Comparison of ENCODE assay signal across 21 mouse cellular contexts in genomic region chr10:61261229-61262156, GRCm38 (mm10). TPM values are rescaled to one million over a fixed set of nuclear protein-coding genes. Genes with fewer than 3 reads are reported as not detected.
DNase-seq lines count a peak whose midpoint lies in the region; ATAC-seq and TF ChIP-seq lines count a peak whose summit lies in the region.
"Had no signal": no experiment of that assay in that cellular context is flagged by ENCODE, and none has a peak within 500 bp of the region (broad histone marks: within the 10 kb centered on the region; RNA-seq: fewer than 3 reads in every experiment).

No protein-coding gene starts in this region.

- no peak overlapping the region for H3K4me2 ChIP-seq in heart, embryonic 16.5 days (ENCODE audit: low read depth, low read length)
- H3K4me2 ChIP-seq in liver, embryonic 11.5 days: no peak overlapping the region
- H3K4me2 ChIP-seq: forebrain, embryonic 12.5 days; heart, embryonic 15.5 days; midbrain, embryonic 12.5 days; stomach, embryonic 15.5 days had no signal

- H3K27ac ChIP-seq in heart, embryonic 16.5 days (ENCODE audit: low read length): no peak overlapping the region
- 0 out of 2 replicates have a peak overlapping the region, but pooled peaks have one; percentile 20 for H3K27ac ChIP-seq in limb, embryonic 10.5 days
- no peak overlapping the region for H3K27ac ChIP-seq in liver, embryonic 11.5 days (ENCODE audit: low read depth, low read length)
- H3K27ac ChIP-seq: forebrain, embryonic 12.5 days; heart, embryonic 15.5 days; midbrain, embryonic 12.5 days; stomach, embryonic 15.5 days had no signal

- H3K9me3 ChIP-seq in heart, embryonic 16.5 days (replicated peaks; ENCODE audit: control insufficient read depth, low read length): peaks cover 8% of the 10 kb centered on the region; the same call in 1 of the 2 replicates
- H3K9me3 ChIP-seq in limb, embryonic 10.5 days (replicated peaks): no peaks in the 10 kb centered on the region
- H3K9me3 ChIP-seq in liver, embryonic 11.5 days (ENCODE audit: control insufficient read depth, low read length): no peaks in the 10 kb centered on the region
- H3K9me3 ChIP-seq: forebrain, embryonic 12.5 days; heart, embryonic 15.5 days; midbrain, embryonic 12.5 days; stomach, embryonic 15.5 days had no signal

- no peaks in the 10 kb centered on the region for H3K27me3 ChIP-seq in heart, embryonic 16.5 days (ENCODE audit: control insufficient read depth, insufficient read depth, low read length)
- no peaks in the 10 kb centered on the region for H3K27me3 ChIP-seq in limb, embryonic 10.5 days (ENCODE audit: low read depth, poor library complexity, severe bottlenecking)
- no peaks in the 10 kb centered on the region for H3K27me3 ChIP-seq in liver, embryonic 11.5 days (replicated peaks; ENCODE audit: control insufficient read depth, insufficient read depth, low read length)
- H3K27me3 ChIP-seq: forebrain, embryonic 12.5 days; heart, embryonic 15.5 days; midbrain, embryonic 12.5 days; stomach, embryonic 15.5 days had no signal

- peak; percentile 37; the same call in 1 of the 2 replicates for ATAC-seq in heart, embryonic 16.5 days (replicated peaks; ENCODE audit: extremely low read depth, insufficient read depth, low FRiP score)
- ATAC-seq in liver, embryonic 11.5 days (replicated peaks; ENCODE audit: low FRiP score): no peak

- H3K4me1 ChIP-seq in heart, embryonic 16.5 days (ENCODE audit: control insufficient read depth, insufficient read depth, low read length): no peaks in the 10 kb centered on the region
- H3K4me1 ChIP-seq in limb, embryonic 10.5 days: 0 out of 2 replicates have a peak, but pooled peaks cover 4% of the 10 kb centered on the region
- no peaks in the 10 kb centered on the region for H3K4me1 ChIP-seq in liver, embryonic 11.5 days (replicated peaks; ENCODE audit: control insufficient read depth, insufficient read depth, low read length)
- H3K4me1 ChIP-seq: forebrain, embryonic 12.5 days; midbrain, embryonic 12.5 days; stomach, embryonic 15.5 days had no signal

- TF ChIP-seq CTCF in brain, embryonic 14.5 days (IDR thresholded peaks at IDR 0.05; ENCODE audit: borderline replicate concordance, extremely low read depth, insufficient read depth, insufficient read length): no peak

- no peak for TF ChIP-seq POLR2A in brain, embryonic 14.5 days (IDR thresholded peaks at IDR 0.05; ENCODE audit: borderline replicate concordance, extremely low read depth, insufficient read depth, insufficient read length, poor library complexity, severe bottlenecking)

- no peak overlapping the region for H3K4me3 ChIP-seq in heart, embryonic 16.5 days (ENCODE audit: low read length)
- no peak overlapping the region for H3K4me3 ChIP-seq in limb, embryonic 10.5 days
- H3K4me3 ChIP-seq in liver, embryonic 11.5 days (ENCODE audit: low read depth, low read length): no peak overlapping the region
- H3K4me3 ChIP-seq: forebrain, embryonic 12.5 days; heart, embryonic 15.5 days; midbrain, embryonic 12.5 days; stomach, embryonic 15.5 days had no signal

- DNase-seq in heart, postnatal 36 days: no peak
- DNase-seq in lung, postnatal 10 days: peak; percentile 55
- DNase-seq in lung, postnatal 25 days (ENCODE audit: low spot score): no peak
- peak; percentile 18 for DNase-seq in brain, embryonic 14.5 days (ENCODE audit: low read depth)
- no peak for DNase-seq in limb, embryonic 10.5 days (ENCODE audit: low spot score)
- DNase-seq in liver, embryonic 11.5 days (ENCODE audit: low spot score): no peak
- DNase-seq: adrenal gland, adult 2 months; heart, adult 18-20 months; kidney, adult 8-10 months; kidney, postnatal 4 days; lung, adult 2 months; thymus, postnatal 14 days had no signal

- H3K36me3 ChIP-seq in heart, embryonic 16.5 days (ENCODE audit: control insufficient read depth, insufficient read depth): no peaks in the 10 kb centered on the region
- no peaks in the 10 kb centered on the region for H3K36me3 ChIP-seq in limb, embryonic 10.5 days
- no peaks in the 10 kb centered on the region for H3K36me3 ChIP-seq in liver, embryonic 11.5 days (ENCODE audit: control insufficient read depth, insufficient read depth, low read length)
- H3K36me3 ChIP-seq: forebrain, embryonic 12.5 days; heart, embryonic 15.5 days; midbrain, embryonic 12.5 days; stomach, embryonic 15.5 days had no signal

- intact Hi-C loops in heart, postnatal 36 days (cut with DNase I): no loop called here

- H3K9ac ChIP-seq in heart, embryonic 16.5 days (ENCODE audit: low read length): no peak overlapping the region
- no peak overlapping the region for H3K9ac ChIP-seq in liver, embryonic 11.5 days (ENCODE audit: low read depth, low read length)
- H3K9ac ChIP-seq: forebrain, embryonic 12.5 days; heart, embryonic 15.5 days; midbrain, embryonic 12.5 days; stomach, embryonic 15.5 days had no signal

- WGBS in heart, embryonic 16.5 days: 42% methylated on average over 13 of the region's 13 CpGs
- 77% methylated on average over 13 of the region's 13 CpGs for WGBS in limb, embryonic 10.5 days
- WGBS in liver, embryonic 11.5 days: 41% methylated on average over 13 of the region's 13 CpGs

RNA-seq across cellular contexts. Expression of gene Adamts14, which starts 11.7 kb away (rescaled TPM):
- 1.8 TPM in 2 replicates for polyA plus RNA-seq in heart, embryonic 16.5 days (2015; fragmentation: Nextera tagmentation; extraction: Ambion mirVana)
- total RNA-seq in heart, postnatal 36 days (2021): 1 to 10 TPM in 1 of 2 experiments, under 1 TPM in 1; 0.83 to 1.9 TPM
- polyA plus RNA-seq in brain, embryonic 14.5 days (2012; rRNA removed): 0.44 and 1.3 TPM in 2 replicates
- polyA plus RNA-seq in limb, embryonic 10.5 days (2016; fragmentation: Nextera tagmentation; extraction: Ambion mirVana): 0.46 and 0.48 TPM in 2 replicates
- 0.48 and 0.92 TPM in 2 replicates for polyA plus RNA-seq in liver, embryonic 11.5 days (2014; fragmentation: Nextera tagmentation; extraction: Ambion mirVana)
- total RNA-seq: MEL had no signal

RNA-seq across cellular contexts. Expression of gene Prf1, which starts 36.1 kb away (rescaled TPM):
- polyA plus RNA-seq in heart, embryonic 16.5 days (2015; fragmentation: Nextera tagmentation; extraction: Ambion mirVana): 0.13 TPM in 1 of 2 replicates, not detected in the other
- total RNA-seq in heart, postnatal 36 days (2021): under 1 TPM in 1 of 2 experiments, not detected in 1; 0.11 TPM
- 0.04 TPM in 1 of 2 replicates, not detected in the other for polyA plus RNA-seq in brain, embryonic 14.5 days (2012; rRNA removed)
- polyA plus RNA-seq in limb, embryonic 10.5 days (2016; fragmentation: Nextera tagmentation; extraction: Ambion mirVana): not detected in 2 replicates
- polyA plus RNA-seq in liver, embryonic 11.5 days (2014; fragmentation: Nextera tagmentation; extraction: Ambion mirVana): 0.06 and 0.19 TPM in 2 replicates
- total RNA-seq: left cerebral cortex, adult 18-20 months; MEL had no signal
- polyA plus RNA-seq: cortical plate, adult 2 months; forebrain, embryonic 12.5 days; limb, embryonic 14.5 days; midbrain, embryonic 12.5 days had no signal

Comparison
In these comparisons a context has a peak if more than half of its experiments do, and no peak if none do; other contexts are left out.
1. DNase-seq: peak in lung, postnatal 10 days (single experiment) and brain, embryonic 14.5 days (single experiment); none in heart, postnatal 36 days (0 of 2), lung, postnatal 25 days (single experiment), limb, embryonic 10.5 days (single experiment) and liver, embryonic 11.5 days (single experiment).